Mouse (Mus musculus) embryonic fibroblast, embryonic 13.5 days (primary cell): ENCODE data around the gene Psapl1.

Experiments used
- CTCF ChIP-seq: IDR thresholded peaks from 2 replicates; pipeline ENCODE4 v1.5.1; 2011; ENCODE audit warnings: mild to moderate bottlenecking, control low read depth, low read length, moderate library complexity, borderline replicate concordance; ENCODE audit not compliant: insufficient read depth
- POLR2A ChIP-seq: IDR thresholded peaks from 2 replicates; pipeline ENCODE4 v1.6.1; 2011; ENCODE audit warnings: low read depth, mild to moderate bottlenecking, control low read depth, low read length, moderate library complexity

DNA sequence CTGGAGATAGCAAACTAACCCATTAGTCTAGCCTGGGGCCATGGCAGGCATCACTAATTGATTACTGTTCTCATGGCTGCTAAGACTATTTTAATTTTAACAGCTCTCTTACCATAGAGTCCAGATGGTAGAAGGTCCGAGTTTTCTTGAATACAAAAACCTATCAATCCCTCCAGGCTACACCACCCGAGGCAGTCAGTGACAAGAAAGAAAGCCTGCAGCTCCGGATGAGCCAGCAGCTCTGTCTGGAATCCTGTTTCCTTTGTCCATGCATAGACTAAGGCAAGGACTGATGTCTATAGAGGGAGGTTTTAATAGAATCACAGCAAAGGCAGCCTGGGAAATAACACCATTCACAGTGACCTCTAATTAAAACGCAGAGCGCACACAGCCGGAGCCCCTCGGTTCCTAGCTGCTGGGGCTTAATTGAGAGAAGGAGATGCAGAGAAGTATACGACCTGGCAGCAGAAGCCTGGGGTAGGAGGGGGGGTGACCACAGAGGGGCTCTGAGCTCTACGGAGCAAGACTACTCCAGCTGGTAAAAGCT lies 29.2 kb upstream of the Psapl1 start:
- TF ChIP-seq CTCF (no peak), POLR2A (no peak)
